Comparison of ENCODE assay signal across 14 mouse cellular contexts in the genomic region with DNA sequence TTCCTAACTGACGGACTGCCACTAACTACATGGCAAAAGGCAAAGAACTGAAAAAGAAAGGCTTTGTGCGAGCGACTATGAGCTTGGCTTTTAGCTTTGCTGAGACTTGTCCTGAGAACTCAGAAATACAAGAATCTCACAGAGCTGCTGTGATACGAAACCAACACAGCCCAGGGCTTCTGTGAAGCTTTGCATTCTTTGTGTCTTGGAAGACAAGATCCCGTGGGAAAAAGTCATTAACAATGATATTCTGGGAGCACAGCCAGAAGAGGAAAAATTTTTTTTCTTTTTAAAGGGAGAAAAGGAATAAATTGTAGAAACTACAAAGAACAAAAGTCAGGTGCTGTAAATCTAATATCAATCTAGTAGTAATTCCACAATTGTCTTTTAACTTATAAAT. TPM values are rescaled to one million over a fixed set of nuclear protein-coding genes. Genes with fewer than 3 reads are reported as not detected.
DNase-seq lines count a peak whose midpoint lies in the region; ATAC-seq lines count a peak whose summit lies in the region.
"Had no signal": no experiment of that assay in that cellular context is flagged by ENCODE, and none has a peak within 500 bp of the region (broad histone marks: within the 10 kb centered on the region; RNA-seq: fewer than 3 reads in every experiment).

No protein-coding gene starts in this region.

- H3K9ac ChIP-seq in hindbrain, embryonic 15.5 days = no peak overlapping the region
- H3K9ac ChIP-seq: embryonic facial prominence, embryonic 12.5 days had no signal

- no peak overlapping the region for H3K27ac ChIP-seq in heart, embryonic 10.5 days
- H3K27ac ChIP-seq in hindbrain, embryonic 15.5 days (replicated peaks) = peak overlapping the region; percentile 66
- H3K27ac ChIP-seq: embryonic facial prominence, embryonic 12.5 days; macrophage had no signal

- no peak overlapping the region for H3K4me3 ChIP-seq in heart, embryonic 10.5 days
- H3K4me3 ChIP-seq in hindbrain, embryonic 15.5 days = no peak overlapping the region
- H3K4me3 ChIP-seq: embryonic facial prominence, embryonic 12.5 days had no signal

- H3K4me2 ChIP-seq in hindbrain, embryonic 15.5 days = no peak overlapping the region
- H3K4me2 ChIP-seq: embryonic facial prominence, embryonic 12.5 days had no signal

- DNase-seq in heart, adult 8-10 months (ENCODE audit: low spot score) = peak; percentile 20
- no peak for DNase-seq in heart, embryonic 10.5 days (ENCODE audit: low spot score)
- DNase-seq in kidney, postnatal 10 days = peak; percentile 37
- no peak for DNase-seq in kidney, adult 9 months
- DNase-seq in NIH3T3 (ENCODE audit: low read depth) = peak; percentile 36
- DNase-seq in frontal cortex, postnatal 10 days (ENCODE audit: low spot score in 2 of 2) = no peak
- DNase-seq in layer of hippocampus, postnatal 10 days (ENCODE audit: low spot score in 2 of 2) = no peak
- DNase-seq: adrenal gland, postnatal 36 days; cerebellum, adult 9-10 months; right cerebral cortex, postnatal 25 days had no signal

- WGBS in heart, embryonic 10.5 days = 81% methylated on average over 5 of the region's 5 CpGs
- 57% methylated on average over 5 of the region's 5 CpGs for whole genome bisulfite sequencing in hindbrain, embryonic 15.5 days

- no peaks in the 10 kb centered on the region for H3K27me3 ChIP-seq in heart, embryonic 10.5 days (ENCODE audit: insufficient read depth, poor library complexity, severe bottlenecking)
- H3K27me3 ChIP-seq in hindbrain, embryonic 15.5 days = no peaks in the 10 kb centered on the region
- H3K27me3 ChIP-seq: embryonic facial prominence, embryonic 12.5 days had no signal

- peak; percentile 27; the same call in 1 of the 2 replicates for ATAC-seq in hindbrain, embryonic 15.5 days (ENCODE audit: low FRiP score, low read depth)
- ATAC-seq: CD4-positive, CD25-positive, alpha-beta regulatory T cell, adult 4 months had no signal

- peaks cover 21% of the 10 kb centered on the region; the same call in 1 of the 2 replicates for H3K36me3 ChIP-seq in heart, embryonic 10.5 days
- peaks cover 61% of the 10 kb centered on the region for H3K36me3 ChIP-seq in hindbrain, embryonic 15.5 days

- H3K4me1 ChIP-seq in heart, embryonic 10.5 days = no peaks in the 10 kb centered on the region
- no peaks in the 10 kb centered on the region for H3K4me1 ChIP-seq in hindbrain, embryonic 15.5 days (replicated peaks)
- H3K4me1 ChIP-seq: embryonic facial prominence, embryonic 12.5 days had no signal

- no peaks in the 10 kb centered on the region for H3K9me3 ChIP-seq in heart, embryonic 10.5 days
- no peaks in the 10 kb centered on the region for H3K9me3 ChIP-seq in hindbrain, embryonic 15.5 days
- H3K9me3 ChIP-seq: embryonic facial prominence, embryonic 12.5 days had no signal

RNA-seq across cellular contexts. Expression of a gene that starts 23.5 kb away (rescaled TPM):
- 1 to 10 TPM; 1.2 to 1.8 (median 1.4) TPM for total RNA-seq in heart, adult 8-10 months (2022)
- polyA plus RNA-seq in heart, embryonic 10.5 days (2016; fragmentation: Nextera tagmentation; extraction: Ambion mirVana) = 6.7 and 10.8 TPM in 2 replicates
- 65.5 and 65.6 TPM in 2 replicates for polyA plus RNA-seq in hindbrain, embryonic 15.5 days (2015; fragmentation: Nextera tagmentation; extraction: Ambion mirVana)
- total RNA-seq in layer of hippocampus, postnatal 10 days (2021) = 10 to 100 TPM; 78.9 to 81.1 TPM

RNA-seq across cellular contexts. Expression of a gene that starts 59.8 kb away (rescaled TPM):
- 10 to 100 TPM; 41.9 to 47.2 (median 43.2) TPM for total RNA-seq in heart, adult 8-10 months (2022)
- polyA plus RNA-seq in heart, embryonic 10.5 days (2016; fragmentation: Nextera tagmentation; extraction: Ambion mirVana) = 39.0 and 40.8 TPM in 2 replicates
- 27.1 and 30.5 TPM in 2 replicates for polyA plus RNA-seq in hindbrain, embryonic 15.5 days (2015; fragmentation: Nextera tagmentation; extraction: Ambion mirVana)
- total RNA-seq in layer of hippocampus, postnatal 10 days (2021) = 10 to 100 TPM; 33.5 to 34.3 TPM

Comparison
In these comparisons a context has a peak if more than half of its experiments do, and no peak if none do; other contexts are left out.
1. DNase-seq: peak in heart, adult 8-10 months (single experiment), kidney, postnatal 10 days (single experiment) and NIH3T3 (single experiment); none in heart, embryonic 10.5 days (single experiment), kidney, adult 9 months (single experiment), frontal cortex, postnatal 10 days (0 of 2) and layer of hippocampus, postnatal 10 days (0 of 2).
2. RNA of a gene that starts 23.5 kb away (total RNA-seq): 78.9 to 81.1 TPM in layer of hippocampus, postnatal 10 days; 1.2 to 1.8 TPM in heart, adult 8-10 months; every median in the first group is over 10 times any median in the second.